Mouse (Mus musculus): ENCODE measurements at regions not wholly inside any gene's neighbourhood (a gene's known extent, or its start where the extent isn't known, plus 50 kb on each side); places are given as distances from the start of the nearest gene placed in this dataset.

- no peak for TF ChIP-seq EP300 (IDR thresholded peaks at IDR 0.05; ENCODE audit: low read depth)
- TF ChIP-seq CTCF (IDR thresholded peaks at IDR 0.05; ENCODE audit: low read depth): no peak
Measured at GRCm38 (mm10) chr8:8517599-8517998, 143.4 kb downstream of the Efnb2 start.

Measured in liver, embryonic 14.5 days (tissue).